Mouse (Mus musculus) myocyte (in vitro differentiated cells): ENCODE results near the gene Tubg2. TPM values are rescaled to one million over a fixed set of nuclear protein-coding genes. Genes with fewer than 3 reads are reported as not detected.

ENCODE experiments used
- H3K27me3 ChIP-seq: one replicate; pipeline ENCODE4 v1.6.1; 2011; ENCODE audit not compliant: control insufficient read depth, insufficient read depth, insufficient read length
- H3K36me3 ChIP-seq: one replicate; pipeline ENCODE4 v1.6.1; 2011; ENCODE audit not compliant: control insufficient read depth, insufficient read depth
- H3K4me2 ChIP-seq: one replicate; pipeline ENCODE4 v1.6.1; 2011; ENCODE audit warnings: low read depth, control low read depth
- H3K4me3 ChIP-seq: one replicate; pipeline ENCODE4 v1.5.1; 2011; ENCODE audit warnings: mild to moderate bottlenecking, control low read depth, moderate library complexity
- H3K79me2 ChIP-seq: one replicate; pipeline ENCODE4 v1.6.1; 2011; ENCODE audit not compliant: control insufficient read depth, insufficient read depth
- H3ac ChIP-seq: one replicate; pipeline ENCODE4 v1.6.1; 2011; ENCODE audit not compliant: control insufficient read depth, insufficient read length
- CEBPB ChIP-seq: IDR thresholded peaks from 2 replicates; pipeline ENCODE4 v1.6.1; 2011; ENCODE audit warnings: mild to moderate bottlenecking, moderate library complexity; ENCODE audit not compliant: poor library complexity, insufficient read depth, severe bottlenecking
- E2F4 ChIP-seq: IDR thresholded peaks from one replicate; pipeline ENCODE4 v1.6.1; 2011; ENCODE audit warnings: mild to moderate bottlenecking, control low read depth, moderate library complexity; ENCODE audit not compliant: insufficient read depth
- MAX ChIP-seq: IDR thresholded peaks from one replicate; pipeline ENCODE4 v1.6.1; 2011; ENCODE audit warnings: low read depth, mild to moderate bottlenecking, control low read depth
- MYOD1 ChIP-seq, 3 experiments: IDR thresholded peaks; one replicate each; pipeline ENCODE4 v1.6.1; 2011; ENCODE audit warnings: control low read depth in 2 of 3, low read depth in 2 of 3, mild to moderate bottlenecking in 2 of 3, moderate library complexity in 1 of 3; ENCODE audit not compliant: insufficient read length in 2 of 3, control insufficient read depth in 1 of 3
- MYOG ChIP-seq, 3 experiments: IDR thresholded peaks; one replicate each; pipeline ENCODE4 v1.6.1; 2011; ENCODE audit warnings: control low read depth in 2 of 3, low read depth in 2 of 3, mild to moderate bottlenecking in 2 of 3; ENCODE audit not compliant: insufficient read length in 2 of 3, control insufficient read depth in 1 of 3, insufficient read depth in 1 of 3
- POLR2A ChIP-seq: IDR thresholded peaks from one replicate; pipeline ENCODE4 v1.6.1; 2011; ENCODE audit warnings: low read depth, mild to moderate bottlenecking, control low read depth, moderate library complexity; ENCODE audit not compliant: insufficient read length
- POLR2AphosphoS2 ChIP-seq: IDR thresholded peaks from one replicate; pipeline ENCODE4 v1.6.1; 2011; ENCODE audit warnings: low read depth, control low read depth; ENCODE audit not compliant: insufficient read length
- REST ChIP-seq: IDR thresholded peaks from one replicate; pipeline ENCODE4 v1.6.1; 2011; ENCODE audit warnings: mild to moderate bottlenecking, control low read depth, moderate library complexity; ENCODE audit not compliant: insufficient read depth, insufficient read length
- SRF ChIP-seq: IDR thresholded peaks from one replicate; pipeline ENCODE4 v1.6.1; 2011; ENCODE audit warnings: low read depth; ENCODE audit not compliant: control insufficient read depth, insufficient read length
- TCF12 ChIP-seq: IDR thresholded peaks from one replicate; pipeline ENCODE4 v1.6.1; 2011; ENCODE audit warnings: mild to moderate bottlenecking, control low read depth; ENCODE audit not compliant: poor library complexity, insufficient read depth, severe bottlenecking
- TCF3 ChIP-seq: IDR thresholded peaks from one replicate; pipeline ENCODE4 v1.6.1; 2011; ENCODE audit warnings: low read depth, control low read depth; ENCODE audit not compliant: insufficient read length
- USF1 ChIP-seq: IDR thresholded peaks from one replicate; pipeline ENCODE4 v1.6.1; 2011; ENCODE audit warnings: low read depth, mild to moderate bottlenecking, control low read depth, moderate library complexity
- polyA plus RNA-seq: library from polyadenylated mRNA; unstranded; fragments of >200 nt; fragmentation: generic; extraction: Trizol; gene quantifications from one replicate; pipeline ENCODE4 v1.2.1, GENCODE M21; 2012; ENCODE audit warnings: missing spikeins

Tubg2 gene
- polyA plus RNA-seq, 1 experiment: 0.18 TPM

- H3K36me3 ChIP-seq: no peaks in the 10 kb centered on the region
- H3K4me2 ChIP-seq: no peak overlapping the region
- H3ac ChIP-seq: no peak overlapping the region
- H3K27me3 ChIP-seq: no peaks in the 10 kb centered on the region
- H3K79me2 ChIP-seq: no peaks in the 10 kb centered on the region
- TF ChIP-seq POLR2A (no peak), SRF (no peak), MYOG (IDR thresholded peaks at IDR 0.05; ENCODE audit: control insufficient read depth in 1 of 3, insufficient read depth in 1 of 3, insufficient read length in 2 of 3, low read depth in 2 of 3) (no peak), TCF3 (no peak), E2F4 (no peak), REST (no peak), CEBPB (no peak), USF1 (no peak), MAX (no peak), POLR2AphosphoS2 (no peak), MYOD1 (IDR thresholded peaks at IDR 0.05; ENCODE audit: control insufficient read depth in 1 of 3, insufficient read length in 2 of 3, low read depth in 2 of 3) (no peak), TCF12 (no peak)
- no peak overlapping the region for H3K4me3 ChIP-seq
Observed at GRCm38 (mm10) chr11:101148751-101149150, 7.0 kb upstream of the Tubg2 start.

GRCm38 (mm10) chr11:101149178-101150105, 6.3 kb upstream of the Tubg2 start:
- H3K4me3 ChIP-seq: no peak overlapping the region
- no peaks in the 10 kb centered on the region for H3K27me3 ChIP-seq
- no peak overlapping the region for H3ac ChIP-seq
- H3K79me2 ChIP-seq: no peaks in the 10 kb centered on the region
- H3K36me3 ChIP-seq: no peaks in the 10 kb centered on the region
- no peak for TF ChIP-seq MYOG (IDR thresholded peaks at IDR 0.05; ENCODE audit: control insufficient read depth in 1 of 3, insufficient read depth in 1 of 3, insufficient read length in 2 of 3, low read depth in 2 of 3)
- no peak for TF ChIP-seq POLR2AphosphoS2
- no peak for TF ChIP-seq SRF
- TF ChIP-seq TCF3: no peak
- TF ChIP-seq REST: no peak
- TF ChIP-seq MAX: no peak
- no peak for TF ChIP-seq POLR2A
- TF ChIP-seq CEBPB: no peak
- no peak for TF ChIP-seq USF1
- TF ChIP-seq MYOD1 (IDR thresholded peaks at IDR 0.05; ENCODE audit: control insufficient read depth in 1 of 3, insufficient read length in 2 of 3, low read depth in 2 of 3): no peak
- no peak for TF ChIP-seq TCF12
- H3K4me2 ChIP-seq: no peak overlapping the region

DNA sequence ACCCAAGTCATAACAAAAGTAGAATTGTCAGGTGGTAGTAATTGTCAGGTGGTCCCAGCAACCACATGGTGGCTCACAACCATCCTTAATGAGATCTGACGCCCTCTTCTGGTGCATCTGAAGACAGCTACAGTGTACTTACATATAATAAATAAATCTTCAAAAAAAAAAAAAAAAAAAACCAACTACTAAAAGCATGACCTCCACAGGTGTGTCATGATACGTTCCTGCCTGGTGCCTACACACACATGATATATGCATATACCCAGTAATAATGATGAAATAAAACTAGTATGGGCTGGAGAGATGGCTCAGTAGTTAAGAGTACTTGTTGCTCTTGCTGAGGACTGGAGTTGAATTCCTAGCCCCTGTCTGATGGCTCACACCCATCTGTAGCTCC, 4.6 kb upstream of the Tubg2 start:
- no peak overlapping the region for H3ac ChIP-seq
- no peak overlapping the region for H3K4me2 ChIP-seq
- H3K79me2 ChIP-seq: no peaks in the 10 kb centered on the region
- H3K4me3 ChIP-seq: no peak overlapping the region
- H3K27me3 ChIP-seq: no peaks in the 10 kb centered on the region
- no peak for TF ChIP-seq SRF
- TF ChIP-seq MYOG (IDR thresholded peaks at IDR 0.05; ENCODE audit: control insufficient read depth in 1 of 3, insufficient read depth in 1 of 3, insufficient read length in 2 of 3, low read depth in 2 of 3): no peak
- TF ChIP-seq POLR2A: no peak
- TF ChIP-seq MYOD1 (IDR thresholded peaks at IDR 0.05; ENCODE audit: control insufficient read depth in 1 of 3, insufficient read length in 2 of 3, low read depth in 2 of 3): no peak
- no peak for TF ChIP-seq CEBPB
- no peak for TF ChIP-seq MAX
- TF ChIP-seq REST: no peak
- TF ChIP-seq TCF12: no peak
- no peak for TF ChIP-seq E2F4
- no peak for TF ChIP-seq POLR2AphosphoS2
- no peak for TF ChIP-seq USF1
- no peak for TF ChIP-seq TCF3
- no peaks in the 10 kb centered on the region for H3K36me3 ChIP-seq

GRCm38 (mm10) chr11:101152825-101153224, 2.9 kb upstream of the Tubg2 start:
- H3K4me3 ChIP-seq: no peak overlapping the region
- no peak for TF ChIP-seq SRF
- no peak for TF ChIP-seq MYOG (IDR thresholded peaks at IDR 0.05; ENCODE audit: control insufficient read depth in 1 of 3, insufficient read depth in 1 of 3, insufficient read length in 2 of 3, low read depth in 2 of 3)
- no peak for TF ChIP-seq CEBPB
- no peak for TF ChIP-seq MYOD1 (IDR thresholded peaks at IDR 0.05; ENCODE audit: control insufficient read depth in 1 of 3, insufficient read length in 2 of 3, low read depth in 2 of 3)
- TF ChIP-seq REST: no peak
- TF ChIP-seq MAX: no peak
- TF ChIP-seq POLR2AphosphoS2: no peak
- no peak for TF ChIP-seq TCF3
- TF ChIP-seq TCF12: no peak
- no peak for TF ChIP-seq E2F4
- TF ChIP-seq USF1: no peak
- no peak for TF ChIP-seq POLR2A
- H3K79me2 ChIP-seq: no peaks in the 10 kb centered on the region
- H3K36me3 ChIP-seq: no peaks in the 10 kb centered on the region
- no peaks in the 10 kb centered on the region for H3K27me3 ChIP-seq
- no peak overlapping the region for H3ac ChIP-seq
- no peak overlapping the region for H3K4me2 ChIP-seq
